Mouse (Mus musculus): ENCODE measurements around the gene Gpr27. TPM values are rescaled to one million over a fixed set of nuclear protein-coding genes. Genes with fewer than 3 reads are reported as not detected.

Gene Gpr27
- polyA plus RNA-seq, 1 experiment from 2014 or later, result 3.5 TPM

GRCm38 (mm10) chr6:99688513-99688912 is 4.0 kb upstream of the Gpr27 start:
- H3K4me1 ChIP-seq (replicated peaks; ENCODE audit: control insufficient read depth, insufficient read depth, low read length), result peaks cover 3% of the 10 kb centered on the region; the same call in 1 of the 2 replicates
- H3K9ac ChIP-seq (ENCODE audit: low read length), result no peak overlapping the region
- DNase-seq (ENCODE audit: low spot score), result no peak
- no peaks in the 10 kb centered on the region for H3K9me3 ChIP-seq (ENCODE audit: control insufficient read depth, low read length)
- no peaks in the 10 kb centered on the region for H3K36me3 ChIP-seq (ENCODE audit: control insufficient read depth, insufficient read depth, low read length)
- no peak overlapping the region for H3K4me3 ChIP-seq (ENCODE audit: low read depth, low read length)
- no peak overlapping the region for H3K4me2 ChIP-seq (ENCODE audit: low read length)
- peaks cover 31% of the 10 kb centered on the region for H3K27me3 ChIP-seq (replicated peaks; ENCODE audit: control insufficient read depth, insufficient read depth, low read length)
- no peak for ATAC-seq (replicated peaks; ENCODE audit: low FRiP score, low TSS enrichment, low read depth)
- no peak overlapping the region for H3K27ac ChIP-seq (ENCODE audit: low read depth)
- 80% methylated on average over 6 of the region's 6 CpGs for WGBS

GRCm38 (mm10) chr6:99691666-99692205 is 743 bp upstream of the Gpr27 start:
- H3K9ac ChIP-seq (ENCODE audit: low read length), result peak overlapping the region; percentile 71
- no peaks in the 10 kb centered on the region for H3K36me3 ChIP-seq (ENCODE audit: control insufficient read depth, insufficient read depth, low read length)
- 6% methylated on average over 25 of the region's 25 CpGs for WGBS
- H3K4me2 ChIP-seq (ENCODE audit: low read length), result peak overlapping the region; percentile 81
- H3K4me3 ChIP-seq (ENCODE audit: low read depth, low read length), result peak overlapping the region; percentile 68
- H3K27me3 ChIP-seq (replicated peaks; ENCODE audit: control insufficient read depth, insufficient read depth, low read length), result peaks cover 52% of the 10 kb centered on the region
- peaks cover 8% of the 10 kb centered on the region; the same call in 1 of the 2 replicates for H3K4me1 ChIP-seq (replicated peaks; ENCODE audit: control insufficient read depth, insufficient read depth, low read length)
- no peak overlapping the region for H3K27ac ChIP-seq (ENCODE audit: low read depth)
- peak; percentile 57 for ATAC-seq (replicated peaks; ENCODE audit: low FRiP score, low TSS enrichment, low read depth)
- no peaks in the 10 kb centered on the region for H3K9me3 ChIP-seq (ENCODE audit: control insufficient read depth, low read length)
- DNase-seq (ENCODE audit: low spot score), result peak; percentile 61

GRCm38 (mm10) chr6:99692916-99693841 is 700 bp downstream of the Gpr27 start:
- H3K4me1 ChIP-seq (replicated peaks; ENCODE audit: control insufficient read depth, insufficient read depth, low read length), result peaks cover 8% of the 10 kb centered on the region; the same call in 1 of the 2 replicates
- H3K27ac ChIP-seq (ENCODE audit: low read depth), result no peak overlapping the region
- H3K9me3 ChIP-seq (ENCODE audit: control insufficient read depth, low read length), result no peaks in the 10 kb centered on the region
- H3K27me3 ChIP-seq (replicated peaks; ENCODE audit: control insufficient read depth, insufficient read depth, low read length), result peaks cover 52% of the 10 kb centered on the region
- no peaks in the 10 kb centered on the region for H3K36me3 ChIP-seq (ENCODE audit: control insufficient read depth, insufficient read depth, low read length)
- H3K4me2 ChIP-seq (ENCODE audit: low read length), result peak overlapping the region; percentile 81
- DNase-seq (ENCODE audit: low spot score) (peak; percentile 68), ATAC-seq (replicated peaks; ENCODE audit: low FRiP score, low TSS enrichment, low read depth) (peak; percentile 3; the same call in 1 of the 2 replicates)
- WGBS, result 1% methylated on average over 105 of the region's 110 CpGs
- peak overlapping the region; percentile 68 for H3K4me3 ChIP-seq (ENCODE audit: low read depth, low read length)
- H3K9ac ChIP-seq (ENCODE audit: low read length), result peak overlapping the region; percentile 71

GRCm38 (mm10) chr6:99700484-99700883 is 8.0 kb downstream of the Gpr27 start:
- Histone ChIP-seq H3K9ac (ENCODE audit: low read length) (no peak overlapping the region), H3K4me2 (ENCODE audit: low read length) (no peak overlapping the region), H3K36me3 (ENCODE audit: control insufficient read depth, insufficient read depth, low read length) (no peaks in the 10 kb centered on the region), H3K4me1 (replicated peaks; ENCODE audit: control insufficient read depth, insufficient read depth, low read length) (no peaks in the 10 kb centered on the region), H3K27ac (ENCODE audit: low read depth) (no peak overlapping the region), H3K9me3 (ENCODE audit: control insufficient read depth, low read length) (no peaks in the 10 kb centered on the region), H3K27me3 (replicated peaks; ENCODE audit: control insufficient read depth, insufficient read depth, low read length) (0 out of 2 replicates have a peak, but pooled peaks cover 4% of the 10 kb centered on the region), H3K4me3 (ENCODE audit: low read depth, low read length) (no peak overlapping the region)
- no peak for DNase-seq (ENCODE audit: low spot score)
- ATAC-seq (replicated peaks; ENCODE audit: low FRiP score, low TSS enrichment, low read depth), result no peak
- 58% methylated on average over 3 of the region's 3 CpGs for WGBS

- WGBS, result 63% methylated on average over 11 of the region's 11 CpGs
Observed at GRCm38 (mm10) chr6:99711576-99712101, 19.2 kb downstream of the Gpr27 start.

GRCm38 (mm10) chr6:99713256-99713655 is 20.8 kb downstream of the Gpr27 start:
- no peak overlapping the region for H3K4me2 ChIP-seq (ENCODE audit: low read length)
- no peaks in the 10 kb centered on the region for H3K36me3 ChIP-seq (ENCODE audit: control insufficient read depth, insufficient read depth, low read length)
- WGBS, result 84% methylated on average over 5 of the region's 5 CpGs
- H3K9me3 ChIP-seq (ENCODE audit: control insufficient read depth, low read length), result no peaks in the 10 kb centered on the region
- no peak overlapping the region for H3K27ac ChIP-seq (ENCODE audit: low read depth)
- H3K9ac ChIP-seq (ENCODE audit: low read length), result no peak overlapping the region
- DNase-seq (ENCODE audit: low spot score) (no peak), ATAC-seq (replicated peaks; ENCODE audit: low FRiP score, low TSS enrichment, low read depth) (no peak)
- H3K27me3 ChIP-seq (replicated peaks; ENCODE audit: control insufficient read depth, insufficient read depth, low read length), result no peaks in the 10 kb centered on the region
- H3K4me1 ChIP-seq (replicated peaks; ENCODE audit: control insufficient read depth, insufficient read depth, low read length), result no peaks in the 10 kb centered on the region
- no peak overlapping the region for H3K4me3 ChIP-seq (ENCODE audit: low read depth, low read length)

More at GRCm38 (mm10) chr6:99711576-99712101, 19.2 kb downstream of the Gpr27 start:
- DNase-seq (ENCODE audit: low spot score) (no peak), ATAC-seq (replicated peaks; ENCODE audit: low FRiP score, low TSS enrichment, low read depth) (no peak)
- H3K4me3 ChIP-seq (ENCODE audit: low read depth, low read length), result no peak overlapping the region
- no peak overlapping the region for H3K27ac ChIP-seq (ENCODE audit: low read depth)
- H3K9ac ChIP-seq (ENCODE audit: low read length), result no peak overlapping the region
- H3K27me3 ChIP-seq (replicated peaks; ENCODE audit: control insufficient read depth, insufficient read depth, low read length), result no peaks in the 10 kb centered on the region
- H3K9me3 ChIP-seq (ENCODE audit: control insufficient read depth, low read length), result no peaks in the 10 kb centered on the region
- no peaks in the 10 kb centered on the region for H3K4me1 ChIP-seq (replicated peaks; ENCODE audit: control insufficient read depth, insufficient read depth, low read length)
- H3K4me2 ChIP-seq (ENCODE audit: low read length), result no peak overlapping the region
- H3K36me3 ChIP-seq (ENCODE audit: control insufficient read depth, insufficient read depth, low read length), result no peaks in the 10 kb centered on the region

- Histone ChIP-seq H3K4me2 (ENCODE audit: low read length) (no peak overlapping the region), H3K27ac (ENCODE audit: low read depth) (no peak overlapping the region), H3K27me3 (replicated peaks; ENCODE audit: control insufficient read depth, insufficient read depth, low read length) (no peaks in the 10 kb centered on the region), H3K4me1 (replicated peaks; ENCODE audit: control insufficient read depth, insufficient read depth, low read length) (no peaks in the 10 kb centered on the region), H3K36me3 (ENCODE audit: control insufficient read depth, insufficient read depth, low read length) (no peaks in the 10 kb centered on the region), H3K9ac (ENCODE audit: low read length) (no peak overlapping the region), H3K9me3 (ENCODE audit: control insufficient read depth, low read length) (no peaks in the 10 kb centered on the region), H3K4me3 (ENCODE audit: low read depth, low read length) (no peak overlapping the region)
- 60% methylated on average over 6 of the region's 6 CpGs for WGBS
- no peak for ATAC-seq (replicated peaks; ENCODE audit: low FRiP score, low TSS enrichment, low read depth)
- DNase-seq (ENCODE audit: low spot score), result no peak
Observed at GRCm38 (mm10) chr6:99715191-99715590, 22.7 kb downstream of the Gpr27 start.

GRCm38 (mm10) chr6:99715913-99716312 is 23.4 kb downstream of the Gpr27 start:
- no peaks in the 10 kb centered on the region for H3K36me3 ChIP-seq (ENCODE audit: control insufficient read depth, insufficient read depth, low read length)
- no peak overlapping the region for H3K27ac ChIP-seq (ENCODE audit: low read depth)
- no peak overlapping the region for H3K4me2 ChIP-seq (ENCODE audit: low read length)
- no peak overlapping the region for H3K4me3 ChIP-seq (ENCODE audit: low read depth, low read length)
- H3K9me3 ChIP-seq (ENCODE audit: control insufficient read depth, low read length), result no peaks in the 10 kb centered on the region
- no peak overlapping the region for H3K9ac ChIP-seq (ENCODE audit: low read length)
- WGBS, result 67% methylated on average over 6 of the region's 6 CpGs
- ATAC-seq (replicated peaks; ENCODE audit: low FRiP score, low TSS enrichment, low read depth) (no peak), DNase-seq (ENCODE audit: low spot score) (no peak)
- H3K4me1 ChIP-seq (replicated peaks; ENCODE audit: control insufficient read depth, insufficient read depth, low read length), result no peaks in the 10 kb centered on the region
- H3K27me3 ChIP-seq (replicated peaks; ENCODE audit: control insufficient read depth, insufficient read depth, low read length), result no peaks in the 10 kb centered on the region
